Mouse (Mus musculus): Measurements from ENCODE around the gene B4galnt2.

B4galnt2 gene

DNA sequence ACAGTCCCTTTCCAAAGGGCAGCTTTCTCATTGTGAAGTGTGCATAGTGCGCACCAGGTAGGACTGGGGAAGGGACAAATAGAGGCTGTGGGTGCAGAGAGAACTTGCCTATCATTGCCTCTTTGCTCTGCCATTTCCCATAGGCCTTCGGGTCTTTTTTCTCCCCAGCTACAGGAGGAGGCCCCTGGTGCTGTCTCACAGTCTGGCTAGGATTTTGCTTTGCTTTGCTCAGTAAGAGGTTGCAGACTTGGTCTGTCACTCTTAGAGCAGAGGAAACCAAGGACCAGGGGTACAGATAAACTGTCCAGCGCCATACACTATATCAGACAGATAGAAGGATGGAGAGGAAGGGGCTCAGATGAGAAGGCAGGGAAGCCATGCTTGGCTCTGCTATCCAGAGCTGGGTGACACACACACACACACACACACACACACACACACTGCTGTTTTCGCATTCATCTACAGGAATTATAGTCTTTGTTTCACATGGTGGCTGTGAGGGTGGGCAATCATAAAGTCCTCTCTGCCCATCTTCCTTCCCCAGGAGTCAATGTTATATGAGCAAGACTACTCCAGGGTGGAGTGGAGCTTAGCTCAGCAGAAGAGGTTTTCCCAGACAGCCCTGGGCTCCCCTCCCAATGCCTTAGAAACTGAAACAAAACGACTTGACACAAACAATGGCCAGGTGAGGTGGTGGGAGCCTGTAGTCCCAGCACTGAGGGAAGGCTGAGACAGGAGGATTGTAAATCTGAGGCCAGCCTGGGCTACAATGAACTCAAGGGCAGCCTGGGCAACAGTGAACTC lies 73.8 kb downstream of the B4galnt2 start:
- DNase-seq (ENCODE audit: low spot score): no peak

- no peak for DNase-seq (ENCODE audit: low spot score)
These were observed 75.5 kb downstream of the B4galnt2 start for GRCm38 (mm10) chr11:95838999-95839868.

GRCm38 (mm10) chr11:95838598-95838997 lies 76.1 kb downstream of the B4galnt2 start:
- DNase-seq (ENCODE audit: low spot score): no peak

DNA sequence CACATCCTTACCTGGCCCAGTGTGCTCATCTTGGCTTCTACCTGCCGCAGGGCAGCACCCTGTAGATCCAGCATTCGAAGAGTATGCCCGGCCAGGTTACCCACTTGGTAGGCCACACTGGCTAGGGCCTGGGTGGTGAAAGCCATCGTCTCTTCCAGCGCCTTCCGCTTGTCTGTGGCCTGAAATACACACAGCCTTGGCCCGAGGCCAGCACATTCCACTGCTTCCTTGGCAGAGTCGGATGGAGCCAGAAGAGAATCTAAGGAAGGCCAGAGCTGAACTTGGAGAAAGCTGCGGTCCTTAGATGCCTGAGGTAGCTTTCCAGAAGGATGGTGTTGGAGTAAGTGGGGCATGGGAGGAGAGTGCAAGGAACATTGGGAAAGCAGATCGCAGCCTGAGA lies 77.6 kb downstream of the B4galnt2 start, which contains the start of gene Gngt2:
Gngt2 (plus strand) TSS at position 158 of the 400 bp plus-strand sequence.
- DNase-seq (ENCODE audit: low spot score): peak; percentile 41

GRCm38 (mm10) chr11:95836433-95836832 lies 78.3 kb downstream of the B4galnt2 start:
- DNase-seq (ENCODE audit: low spot score): no peak

DNA sequence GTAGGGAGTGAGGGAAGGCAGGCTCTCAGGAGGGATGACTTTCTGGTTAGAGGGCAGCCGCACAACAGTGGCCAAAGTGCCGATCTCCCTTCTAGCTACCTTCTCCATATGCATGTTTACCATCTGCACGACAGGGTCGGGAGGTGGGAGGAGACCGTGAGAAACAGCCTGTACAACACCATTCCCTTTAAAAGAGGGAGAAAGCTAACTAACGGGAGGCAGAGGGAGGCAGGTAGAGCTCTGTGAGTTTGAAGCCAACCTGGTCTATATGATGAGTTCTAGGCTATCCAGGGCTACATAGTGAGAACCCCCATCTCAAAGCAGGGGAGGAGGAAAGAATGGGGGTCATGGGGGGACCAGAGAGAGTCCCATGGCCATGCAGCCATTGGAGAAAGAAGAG lies 78.9 kb downstream of the B4galnt2 start:
- no peak for DNase-seq (ENCODE audit: low spot score)

- DNase-seq (ENCODE audit: low spot score): no peak
These were observed 79.7 kb downstream of the B4galnt2 start for GRCm38 (mm10) chr11:95834742-95835710.

DNA sequence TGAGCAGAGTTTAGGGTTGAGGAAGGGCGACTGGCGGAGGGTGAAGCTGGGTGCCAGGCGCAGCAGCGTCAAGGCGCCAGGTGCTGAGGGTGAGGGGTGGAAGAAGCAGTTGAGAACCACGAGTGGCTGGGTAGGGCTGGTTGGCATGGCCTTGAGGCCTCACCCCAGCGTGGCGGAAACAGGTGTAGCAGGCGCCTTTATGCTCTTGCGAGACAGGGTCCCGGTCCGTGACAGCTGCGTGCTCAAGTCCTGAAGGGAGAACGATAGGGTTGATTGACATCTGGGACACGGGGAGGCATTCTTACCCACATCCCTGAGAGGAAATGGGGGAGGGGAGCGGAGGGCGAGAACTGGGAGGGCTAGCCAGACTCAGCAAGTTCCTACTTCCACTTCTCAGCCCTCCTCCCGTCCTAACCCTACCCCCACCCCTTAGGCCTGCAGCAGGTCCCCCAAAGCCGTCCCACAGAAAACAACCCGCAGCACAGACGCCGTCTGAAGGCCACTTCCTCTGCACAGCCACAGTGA lies 80.5 kb downstream of the B4galnt2 start:
- DNase-seq (ENCODE audit: low spot score): no peak

DNA sequence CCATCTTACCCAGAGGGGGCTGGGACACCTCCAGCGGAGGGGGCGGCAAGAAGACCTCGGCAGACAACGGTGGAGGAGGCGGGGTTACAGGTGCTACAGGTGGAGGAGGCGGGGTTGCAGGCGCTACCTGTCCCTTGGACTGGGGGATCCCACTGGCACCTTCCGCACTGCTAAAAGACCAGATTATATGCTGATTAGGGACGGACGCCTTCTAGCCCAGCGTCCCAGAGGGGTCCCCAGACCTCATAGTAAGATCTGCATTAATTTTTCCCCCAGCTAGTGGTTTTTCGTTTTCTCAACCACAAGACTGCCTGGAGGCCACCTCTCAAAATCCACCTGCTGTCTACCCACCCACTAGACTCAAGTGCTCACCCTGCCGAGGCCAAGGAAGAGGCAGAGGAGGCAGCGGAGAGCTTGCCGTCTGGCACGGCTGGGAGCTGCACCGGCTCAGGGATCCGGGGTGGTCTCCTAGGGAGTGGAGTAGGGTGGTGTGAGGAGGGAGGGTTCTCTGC lies 81.0 kb downstream of the B4galnt2 start:
- no peak for DNase-seq (ENCODE audit: low spot score)

- no peak for DNase-seq (ENCODE audit: low spot score)
These were observed 81.6 kb downstream of the B4galnt2 start for GRCm38 (mm10) chr11:95833006-95833570.

- DNase-seq (ENCODE audit: low spot score): no peak
These were observed 82.3 kb downstream of the B4galnt2 start for GRCm38 (mm10) chr11:95832129-95833005.

DNA sequence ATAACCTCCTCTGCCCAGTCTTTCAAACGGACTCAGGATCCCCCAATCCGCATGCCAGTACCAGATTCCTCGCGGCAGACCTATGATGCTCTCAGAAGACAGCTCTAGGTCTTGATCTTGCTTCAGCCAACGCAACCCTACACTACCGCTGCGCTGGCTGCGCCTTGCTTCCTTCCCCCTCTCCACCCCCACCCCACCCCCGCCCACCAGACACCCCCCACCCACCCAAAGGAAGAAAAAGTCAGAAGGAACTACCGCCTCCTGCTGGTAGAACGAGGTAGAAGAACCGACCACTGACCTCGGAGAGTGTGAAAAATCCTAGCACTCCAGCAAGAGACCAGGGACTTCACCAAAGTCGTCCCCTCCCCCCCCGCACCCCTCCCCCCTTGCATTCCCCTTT lies 83.0 kb downstream of the B4galnt2 start:
- DNase-seq (ENCODE audit: low spot score): no peak

GRCm38 (mm10) chr11:95831276-95831619 lies 83.4 kb downstream of the B4galnt2 start:
- no peak for DNase-seq (ENCODE audit: low spot score)

DNA sequence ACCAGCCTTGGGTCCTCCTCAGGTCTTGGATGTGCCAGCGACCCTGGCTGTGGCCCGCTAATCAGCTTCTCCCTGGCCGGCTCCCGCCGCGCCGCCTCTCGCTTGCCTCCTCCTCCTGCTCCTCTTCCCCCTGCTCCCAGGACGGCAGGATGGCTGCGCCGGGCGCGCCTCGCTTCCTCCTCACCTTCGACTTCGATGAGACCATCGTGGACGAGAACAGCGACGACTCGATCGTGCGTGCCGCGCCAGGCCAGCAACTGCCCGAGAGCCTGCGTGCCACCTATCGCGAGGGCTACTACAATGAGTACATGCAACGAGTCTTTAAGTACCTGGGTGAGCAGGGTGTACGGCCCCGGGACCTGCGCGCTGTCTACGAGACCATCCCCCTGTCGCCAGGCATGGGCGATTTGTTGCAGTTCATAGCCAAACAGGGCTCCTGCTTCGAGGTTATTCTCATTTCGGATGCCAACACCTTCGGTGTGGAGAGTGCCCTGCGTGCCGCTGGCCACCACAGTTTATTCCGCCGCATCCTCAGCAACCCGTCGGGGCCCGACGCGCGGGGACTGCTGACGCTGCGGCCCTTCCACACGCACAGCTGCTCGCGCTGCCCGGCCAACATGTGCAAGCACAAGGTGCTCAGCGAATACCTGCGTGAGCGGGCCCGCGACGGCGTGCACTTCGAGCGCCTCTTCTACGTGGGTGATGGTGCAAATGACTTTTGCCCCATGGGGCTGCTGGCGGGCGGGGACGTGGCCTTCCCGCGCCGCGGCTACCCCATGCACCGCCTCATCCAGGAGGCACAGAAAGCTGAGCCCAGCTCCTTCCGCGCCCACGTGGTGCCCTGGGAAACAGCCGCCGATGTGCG lies 84.0 kb downstream of the B4galnt2 start:
- DNase-seq (ENCODE audit: low spot score): no peak

DNA sequence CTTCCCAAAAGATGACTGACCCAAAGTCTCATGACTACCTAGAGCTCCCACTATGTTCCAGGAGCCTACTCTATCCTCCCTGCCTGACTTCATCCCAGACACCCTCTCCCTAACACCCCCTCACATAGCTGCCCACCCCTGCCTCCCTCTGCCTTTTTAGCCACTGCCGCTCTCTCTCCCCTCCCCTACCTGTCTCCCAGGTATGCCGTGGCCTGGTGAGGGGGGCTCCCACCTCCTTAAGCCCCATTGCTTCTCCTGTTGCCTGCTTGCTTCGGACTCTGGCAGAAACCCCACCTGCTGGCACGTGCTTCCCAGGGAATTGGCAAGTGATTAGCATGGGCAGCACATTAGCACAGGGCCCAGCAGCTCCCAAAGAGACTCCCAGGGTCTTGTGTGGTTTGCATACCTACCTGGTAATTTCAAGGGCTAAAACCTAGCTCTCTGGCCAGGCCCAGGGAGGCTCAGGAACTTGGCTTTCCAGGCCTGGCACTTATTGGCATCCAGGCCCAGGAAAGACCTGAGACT lies 85.1 kb downstream of the B4galnt2 start:
- no peak for DNase-seq (ENCODE audit: low spot score)

- no peak for DNase-seq (ENCODE audit: low spot score)
These were observed 86.3 kb downstream of the B4galnt2 start for GRCm38 (mm10) chr11:95828181-95828964.

DNA sequence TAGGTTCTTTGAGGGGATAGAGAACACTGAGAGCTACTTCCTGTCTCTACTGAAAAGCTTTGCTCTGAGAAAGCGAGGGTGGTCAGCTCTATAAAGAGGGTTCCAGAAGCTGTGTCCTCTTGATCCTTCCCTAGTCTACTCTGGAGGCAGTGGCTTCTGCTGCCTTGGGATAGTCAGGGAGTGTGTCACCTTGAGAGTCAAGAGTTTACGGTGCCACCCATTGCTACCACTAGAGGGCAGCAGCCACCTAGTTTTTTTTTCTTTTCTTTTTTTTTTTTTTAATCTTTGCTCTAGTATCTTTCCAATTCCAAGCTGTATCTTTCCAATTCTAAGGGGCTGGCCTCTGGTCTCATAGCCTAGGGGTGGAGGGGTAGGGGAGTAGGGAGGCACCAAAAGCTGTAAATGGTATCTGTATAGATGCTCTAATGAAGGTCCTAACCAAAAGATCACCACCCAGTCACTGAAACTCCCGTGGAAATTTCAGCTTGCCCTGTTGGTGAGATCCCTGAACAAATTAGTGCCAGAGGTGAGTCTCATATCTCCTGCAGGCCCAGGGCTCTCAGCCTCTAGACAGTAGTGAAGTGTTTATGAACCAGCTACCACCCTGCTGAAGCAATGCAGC lies 87.1 kb downstream of the B4galnt2 start:
- no peak for DNase-seq (ENCODE audit: low spot score)

DNA sequence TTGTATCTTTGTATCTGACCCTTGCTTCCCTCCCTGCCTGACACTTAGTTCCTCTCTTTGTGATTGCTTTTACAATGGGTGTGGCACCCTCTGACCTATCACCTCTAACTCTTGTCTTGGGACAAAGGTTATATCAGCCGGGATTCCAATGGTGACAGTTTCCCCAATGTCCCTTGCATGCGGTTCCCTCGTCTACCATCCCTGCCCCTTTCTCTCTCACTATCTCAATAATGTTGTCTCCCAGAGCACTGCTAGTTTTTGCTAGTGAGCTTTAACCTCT lies 87.6 kb downstream of the B4galnt2 start:
- no peak for DNase-seq (ENCODE audit: low spot score)

Data from ovary, postnatal 10 days (tissue).